Mouse (Mus musculus): ENCODE results near the gene Pla2g16. TPM values are rescaled to one million over a fixed set of nuclear protein-coding genes. Genes with fewer than 3 reads are reported as not detected.

Gene Pla2g16
- polyA plus RNA-seq (2015; fragmentation: Nextera tagmentation; extraction: Ambion mirVana) = 12.9 and 15.8 TPM in 2 replicates

- H3K9me3 ChIP-seq = no peaks in the 10 kb centered on the region
- peak within 1 kb of the TSS; percentile 31; the same call in 1 of the 2 replicates for H3K9ac ChIP-seq
- H3K4me1 ChIP-seq = peaks cover 18% of the 10 kb centered on the region
- H3K27ac ChIP-seq = no peak within 1 kb of the TSS
- ATAC-seq (ENCODE audit: insufficient number of reproducible peaks, low FRiP score, low TSS enrichment, low read depth) = 0 out of 2 replicates have a peak, but pooled peaks have one; percentile 67
- H3K27me3 ChIP-seq = no peaks in the 10 kb centered on the region
- no peaks in the 10 kb centered on the region for H3K36me3 ChIP-seq
- peak within 1 kb of the TSS; percentile 43 for H3K4me3 ChIP-seq
- H3K4me2 ChIP-seq = peak within 1 kb of the TSS; percentile 74
- 2% methylated on average over 27 of the region's 27 CpGs for WGBS
Observed at GRCm38 (mm10) chr19:7557328-7557822, at the start of gene Pla2g16. TSS of gene Pla2g16 (plus strand) at chr19:7557459.

- H3K36me3 ChIP-seq = peaks cover 26% of the 10 kb centered on the region
- H3K9ac ChIP-seq = no peak overlapping the region
- H3K27me3 ChIP-seq = no peaks in the 10 kb centered on the region
- H3K4me1 ChIP-seq = no peaks in the 10 kb centered on the region
- no peak overlapping the region for H3K27ac ChIP-seq
- no peaks in the 10 kb centered on the region for H3K9me3 ChIP-seq
- 77% methylated on average over 4 of the region's 4 CpGs for WGBS
- ATAC-seq (ENCODE audit: insufficient number of reproducible peaks, low FRiP score, low TSS enrichment, low read depth) = no peak
- H3K4me3 ChIP-seq = no peak overlapping the region
- H3K4me2 ChIP-seq = no peak overlapping the region
Observed at GRCm38 (mm10) chr19:7508026-7508425, 49.2 kb upstream of the Pla2g16 start.

- peaks cover 51% of the 10 kb centered on the region for H3K36me3 ChIP-seq
- 79% methylated on average over 1 of the region's 1 CpGs for WGBS
- H3K4me3 ChIP-seq = no peak overlapping the region
- H3K4me1 ChIP-seq = no peaks in the 10 kb centered on the region
- no peak overlapping the region for H3K9ac ChIP-seq
- no peaks in the 10 kb centered on the region for H3K27me3 ChIP-seq
- no peak overlapping the region for H3K4me2 ChIP-seq
- H3K27ac ChIP-seq = no peak overlapping the region
- ATAC-seq (ENCODE audit: insufficient number of reproducible peaks, low FRiP score, low TSS enrichment, low read depth) = no peak
- no peaks in the 10 kb centered on the region for H3K9me3 ChIP-seq
Observed at GRCm38 (mm10) chr19:7516437-7516836, 40.8 kb upstream of the Pla2g16 start.

GRCm38 (mm10) chr19:7521619-7522018 is 35.6 kb upstream of the Pla2g16 start:
- WGBS = 92% methylated on average over 3 of the region's 3 CpGs
- no peaks in the 10 kb centered on the region for H3K27me3 ChIP-seq
- no peak overlapping the region for H3K9ac ChIP-seq
- no peak overlapping the region for H3K4me2 ChIP-seq
- peaks cover 66% of the 10 kb centered on the region for H3K36me3 ChIP-seq
- no peak overlapping the region for H3K4me3 ChIP-seq
- no peak for ATAC-seq (ENCODE audit: insufficient number of reproducible peaks, low FRiP score, low TSS enrichment, low read depth)
- no peak overlapping the region for H3K27ac ChIP-seq
- no peaks in the 10 kb centered on the region for H3K4me1 ChIP-seq
- H3K9me3 ChIP-seq = no peaks in the 10 kb centered on the region

- no peaks in the 10 kb centered on the region for H3K4me1 ChIP-seq
- no peaks in the 10 kb centered on the region for H3K27me3 ChIP-seq
- H3K4me2 ChIP-seq = no peak overlapping the region
- no peaks in the 10 kb centered on the region for H3K9me3 ChIP-seq
- peaks cover 64% of the 10 kb centered on the region for H3K36me3 ChIP-seq
- H3K4me3 ChIP-seq = no peak overlapping the region
- H3K9ac ChIP-seq = no peak overlapping the region
- whole genome bisulfite sequencing = 95% methylated on average over 2 of the region's 2 CpGs
- ATAC-seq (ENCODE audit: insufficient number of reproducible peaks, low FRiP score, low TSS enrichment, low read depth) = no peak
- no peak overlapping the region for H3K27ac ChIP-seq
Observed at GRCm38 (mm10) chr19:7522856-7523255, 34.4 kb upstream of the Pla2g16 start.

- ATAC-seq (ENCODE audit: insufficient number of reproducible peaks, low FRiP score, low TSS enrichment, low read depth) = no peak
Observed at GRCm38 (mm10) chr19:7523292-7523691, 34.0 kb upstream of the Pla2g16 start.

GRCm38 (mm10) chr19:7523781-7524180 is 33.5 kb upstream of the Pla2g16 start:
- peaks cover 58% of the 10 kb centered on the region for H3K36me3 ChIP-seq
- H3K4me2 ChIP-seq = no peak overlapping the region
- H3K9ac ChIP-seq = no peak overlapping the region
- H3K27me3 ChIP-seq = no peaks in the 10 kb centered on the region
- H3K4me1 ChIP-seq = no peaks in the 10 kb centered on the region
- H3K9me3 ChIP-seq = no peaks in the 10 kb centered on the region
- ATAC-seq (ENCODE audit: insufficient number of reproducible peaks, low FRiP score, low TSS enrichment, low read depth) = no peak
- H3K27ac ChIP-seq = no peak overlapping the region
- no peak overlapping the region for H3K4me3 ChIP-seq

More at GRCm38 (mm10) chr19:7523292-7523691, 34.0 kb upstream of the Pla2g16 start:
- no peak overlapping the region for H3K9ac ChIP-seq
- H3K27ac ChIP-seq = no peak overlapping the region
- H3K36me3 ChIP-seq = peaks cover 63% of the 10 kb centered on the region
- no peaks in the 10 kb centered on the region for H3K9me3 ChIP-seq
- 96% methylated on average over 1 of the region's 1 CpGs for WGBS
- no peaks in the 10 kb centered on the region for H3K4me1 ChIP-seq
- no peak overlapping the region for H3K4me3 ChIP-seq
- H3K4me2 ChIP-seq = no peak overlapping the region
- H3K27me3 ChIP-seq = no peaks in the 10 kb centered on the region

GRCm38 (mm10) chr19:7524879-7525278 is 32.4 kb upstream of the Pla2g16 start:
- Histone ChIP-seq H3K9me3 (no peaks in the 10 kb centered on the region), H3K9ac (no peak overlapping the region), H3K4me3 (no peak overlapping the region), H3K27ac (no peak overlapping the region), H3K4me2 (no peak overlapping the region), H3K4me1 (no peaks in the 10 kb centered on the region), H3K27me3 (no peaks in the 10 kb centered on the region), H3K36me3 (peaks cover 57% of the 10 kb centered on the region)
- no peak for ATAC-seq (ENCODE audit: insufficient number of reproducible peaks, low FRiP score, low TSS enrichment, low read depth)
- 62% methylated on average over 3 of the region's 3 CpGs for WGBS

- Histone ChIP-seq H3K27me3 (no peaks in the 10 kb centered on the region), H3K4me3 (no peak overlapping the region), H3K4me2 (no peak overlapping the region), H3K9ac (no peak overlapping the region), H3K27ac (no peak overlapping the region), H3K36me3 (peaks cover 61% of the 10 kb centered on the region), H3K4me1 (no peaks in the 10 kb centered on the region), H3K9me3 (no peaks in the 10 kb centered on the region)
- 51% methylated on average over 7 of the region's 7 CpGs for WGBS
- ATAC-seq (ENCODE audit: insufficient number of reproducible peaks, low FRiP score, low TSS enrichment, low read depth) = no peak
Observed at GRCm38 (mm10) chr19:7528639-7529428, 28.4 kb upstream of the Pla2g16 start.

- 89% methylated on average over 5 of the region's 5 CpGs for WGBS
- H3K4me2 ChIP-seq = no peak overlapping the region
- peaks cover 49% of the 10 kb centered on the region for H3K36me3 ChIP-seq
- no peaks in the 10 kb centered on the region for H3K27me3 ChIP-seq
- H3K9me3 ChIP-seq = no peaks in the 10 kb centered on the region
- no peak overlapping the region for H3K4me3 ChIP-seq
- no peak overlapping the region for H3K9ac ChIP-seq
- no peak for ATAC-seq (ENCODE audit: insufficient number of reproducible peaks, low FRiP score, low TSS enrichment, low read depth)
- H3K27ac ChIP-seq = no peak overlapping the region
- H3K4me1 ChIP-seq = no peaks in the 10 kb centered on the region
Observed at GRCm38 (mm10) chr19:7531906-7532305, 25.4 kb upstream of the Pla2g16 start.

GRCm38 (mm10) chr19:7533891-7534290 is 23.4 kb upstream of the Pla2g16 start:
- Histone ChIP-seq H3K27me3 (no peaks in the 10 kb centered on the region), H3K4me1 (no peaks in the 10 kb centered on the region), H3K4me3 (no peak overlapping the region), H3K9me3 (no peaks in the 10 kb centered on the region), H3K36me3 (peaks cover 52% of the 10 kb centered on the region), H3K4me2 (no peak overlapping the region), H3K9ac (no peak overlapping the region), H3K27ac (no peak overlapping the region)
- 73% methylated on average over 5 of the region's 5 CpGs for WGBS
- ATAC-seq (ENCODE audit: insufficient number of reproducible peaks, low FRiP score, low TSS enrichment, low read depth) = no peak

- H3K27me3 ChIP-seq = no peaks in the 10 kb centered on the region
- no peaks in the 10 kb centered on the region for H3K4me1 ChIP-seq
- no peaks in the 10 kb centered on the region for H3K9me3 ChIP-seq
- no peak for ATAC-seq (ENCODE audit: insufficient number of reproducible peaks, low FRiP score, low TSS enrichment, low read depth)
- no peak overlapping the region for H3K4me3 ChIP-seq
- H3K36me3 ChIP-seq = no peaks in the 10 kb centered on the region
- no peak overlapping the region for H3K4me2 ChIP-seq
- H3K9ac ChIP-seq = no peak overlapping the region
- H3K27ac ChIP-seq = no peak overlapping the region
- WGBS = 92% methylated on average over 3 of the region's 3 CpGs
Observed at GRCm38 (mm10) chr19:7548924-7549323, 8.3 kb upstream of the Pla2g16 start.

All from limb, embryonic 15.5 days (tissue).